Mouse (Mus musculus) right cerebral cortex, postnatal 4 days (tissue): ENCODE data around the gene Cldnd1.

ENCODE experiments used
- DNase-seq: peaks from one replicate; pipeline ENCODE4 v3.0.0-alpha.2; 2022

Cldnd1 gene

DNA sequence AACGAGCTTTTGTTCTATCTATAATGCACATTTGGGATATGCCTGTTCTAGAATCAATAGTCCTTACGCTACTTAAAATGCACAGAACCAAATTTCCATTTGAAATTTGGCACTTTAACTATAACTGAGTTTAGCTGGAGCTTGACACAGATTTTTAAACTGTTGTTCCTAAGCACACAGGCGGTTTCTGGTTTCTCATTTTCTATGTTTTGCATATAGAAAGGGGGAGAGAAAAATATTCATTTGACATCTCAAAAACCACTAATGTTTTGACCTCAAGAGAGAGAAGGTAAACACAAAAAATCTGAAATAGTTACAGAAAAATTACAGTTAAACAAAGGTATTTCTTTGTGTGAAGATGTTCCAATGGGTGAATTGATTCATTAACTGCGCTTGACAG lies 18.2 kb upstream of the Cldnd1 start:
- no peak for DNase-seq

DNA sequence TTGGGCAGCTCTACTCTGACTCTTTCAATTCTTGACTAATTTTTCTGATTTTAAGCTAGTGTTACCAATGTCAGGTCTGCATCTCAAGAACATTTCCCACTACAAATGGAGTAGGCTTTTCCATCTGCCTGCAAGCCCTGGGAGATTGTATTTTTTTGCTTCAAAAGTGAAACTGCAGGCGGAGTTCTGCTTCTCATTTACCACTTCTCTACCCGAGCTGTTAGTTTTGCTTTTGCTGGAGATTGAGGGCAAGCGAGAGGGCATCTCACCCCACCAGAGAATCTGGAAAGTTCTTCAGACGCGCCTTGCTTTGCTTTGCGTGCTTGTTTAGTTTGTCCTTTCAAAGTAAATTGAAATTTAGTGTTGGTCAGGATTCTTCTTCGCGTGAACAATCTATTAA lies 15.5 kb upstream of the Cldnd1 start:
- DNase-seq = no peak

DNA sequence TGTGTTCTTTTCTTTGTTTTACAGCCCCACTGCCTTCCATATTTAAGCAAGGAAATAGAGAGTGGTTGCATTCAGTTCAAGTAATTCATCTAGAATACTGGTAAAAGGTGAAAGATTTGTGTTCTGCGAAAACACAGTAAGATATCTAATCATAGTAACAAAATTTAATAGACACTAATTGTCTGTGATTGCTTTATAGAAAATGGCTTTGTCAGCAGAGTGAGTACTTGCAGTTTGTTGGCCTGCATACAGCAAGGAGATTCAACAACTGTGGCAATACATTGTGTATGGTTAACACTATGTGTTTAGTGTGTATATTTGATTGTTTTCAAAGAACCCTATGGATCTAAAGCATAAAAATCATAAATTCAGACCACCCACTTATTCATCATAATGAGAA lies 14.6 kb upstream of the Cldnd1 start:
- no peak for DNase-seq

GRCm38 (mm10) chr16:58715018-58715417 lies 12.7 kb upstream of the Cldnd1 start:
- DNase-seq = no peak

DNA sequence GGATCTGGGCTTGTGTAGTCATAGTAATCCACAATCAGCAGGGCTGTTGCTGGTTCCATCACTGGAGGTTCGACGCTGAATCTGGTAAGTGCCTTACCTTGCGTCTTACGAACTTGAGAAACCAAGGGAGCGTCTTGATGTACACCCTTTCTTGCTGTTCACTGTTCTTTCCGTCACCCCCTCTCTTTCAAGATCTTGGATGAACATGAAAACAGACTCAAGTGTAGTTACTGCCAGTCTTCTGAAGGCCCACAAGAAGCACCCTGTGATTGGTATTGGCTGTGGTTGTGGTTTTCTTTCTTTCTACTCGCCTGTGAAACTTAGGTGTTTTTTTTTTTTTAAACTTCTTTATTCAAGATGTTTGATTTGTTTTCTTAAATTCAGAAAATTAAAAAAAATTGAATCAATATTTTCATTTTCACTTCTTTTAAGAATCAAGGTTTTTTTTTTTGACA lies 9.0 kb upstream of the Cldnd1 start, which contains the start of gene Gpr15:
TSS of gene Gpr15 (minus strand) at position 405 of the 455 bp plus-strand sequence.
- no peak for DNase-seq

DNA sequence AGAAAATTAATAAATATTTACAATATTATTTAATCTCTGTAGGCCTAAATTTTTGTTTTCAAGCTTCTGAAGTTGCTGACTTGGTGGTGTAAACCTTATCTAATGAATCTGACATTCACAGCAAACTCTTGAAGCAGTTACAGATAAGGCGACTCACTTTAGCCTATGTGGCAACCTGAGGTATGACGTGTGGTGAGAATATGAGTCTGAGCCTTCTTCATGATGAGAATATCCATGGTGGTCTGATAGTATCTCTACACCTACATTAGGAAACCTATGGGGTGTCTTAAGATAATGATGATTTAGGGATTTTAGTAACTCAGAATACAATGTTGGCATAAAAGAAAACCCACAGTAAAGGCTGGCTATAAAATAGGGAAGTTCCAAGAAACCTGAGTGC lies 5.4 kb upstream of the Cldnd1 start:
- no peak for DNase-seq

DNA sequence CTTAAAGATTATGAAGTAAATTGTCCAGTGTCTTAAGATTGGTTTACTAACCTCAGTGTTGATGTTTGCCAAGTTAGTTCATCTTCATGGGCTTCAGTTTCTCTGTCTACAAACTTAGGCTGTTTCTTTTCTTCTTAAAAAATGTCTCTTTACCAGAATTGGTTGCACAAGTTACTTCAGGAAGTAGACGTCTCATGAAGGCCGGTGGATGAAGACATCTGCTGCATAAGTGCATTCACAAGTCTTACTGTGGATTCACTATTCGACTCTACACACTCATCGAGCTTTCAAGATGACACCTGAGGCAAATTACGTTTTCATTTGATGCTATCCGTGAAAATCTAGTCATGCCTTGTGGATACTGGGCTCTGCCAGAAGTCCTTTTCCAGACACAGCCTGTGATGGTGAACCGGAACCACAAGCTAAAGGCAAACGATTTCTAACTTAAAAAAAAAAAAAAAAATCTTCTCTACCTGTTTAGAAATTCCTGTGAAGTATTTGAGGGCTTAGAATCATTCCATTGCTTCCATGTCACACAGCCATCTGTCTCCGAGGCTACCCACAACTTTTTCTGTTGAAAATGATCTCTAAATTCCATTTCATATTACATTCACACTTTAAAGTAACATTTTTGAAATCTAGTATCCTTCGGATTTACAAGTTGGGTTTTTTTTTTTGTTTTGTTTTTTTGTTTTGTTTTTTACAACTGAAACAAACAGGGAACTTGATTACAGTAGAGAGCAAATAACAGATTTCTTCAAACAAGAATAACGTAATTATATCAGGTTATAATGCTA lies 832 bp upstream of the Cldnd1 start:
- no peak for DNase-seq

DNA sequence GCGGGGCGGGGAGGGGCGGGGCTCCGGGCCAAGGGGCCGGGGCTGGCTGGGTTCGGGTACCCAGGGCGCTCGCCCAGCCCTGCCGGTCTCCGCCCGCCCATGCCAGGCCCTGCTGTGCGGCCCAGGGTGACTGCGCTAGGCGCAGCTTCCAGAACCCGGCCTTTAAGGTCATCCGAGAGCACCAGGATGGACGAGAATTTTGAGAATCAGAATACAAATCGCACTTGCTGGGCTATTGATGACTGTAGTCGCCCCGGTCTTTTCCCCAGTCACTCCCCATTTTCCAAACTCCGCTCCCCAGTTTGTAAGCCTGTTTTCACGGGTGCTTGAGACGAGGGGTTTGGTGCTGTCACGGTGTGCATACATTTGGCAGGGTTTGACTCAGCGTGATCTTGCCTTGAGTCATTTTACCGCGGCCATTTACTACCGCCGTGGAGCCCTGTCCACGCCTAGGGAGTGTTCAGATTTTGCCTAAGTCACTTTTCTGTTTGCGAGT lies 514 bp downstream of the Cldnd1 start:
- no peak for DNase-seq

- no peak for DNase-seq
Observed at GRCm38 (mm10) chr16:58738205-58738604, 10.5 kb downstream of the Cldnd1 start.

GRCm38 (mm10) chr16:58738800-58739199 lies 11.1 kb downstream of the Cldnd1 start:
- no peak for DNase-seq

- no peak for DNase-seq
Observed at GRCm38 (mm10) chr16:58740751-58741150, 13.0 kb downstream of the Cldnd1 start.

DNA sequence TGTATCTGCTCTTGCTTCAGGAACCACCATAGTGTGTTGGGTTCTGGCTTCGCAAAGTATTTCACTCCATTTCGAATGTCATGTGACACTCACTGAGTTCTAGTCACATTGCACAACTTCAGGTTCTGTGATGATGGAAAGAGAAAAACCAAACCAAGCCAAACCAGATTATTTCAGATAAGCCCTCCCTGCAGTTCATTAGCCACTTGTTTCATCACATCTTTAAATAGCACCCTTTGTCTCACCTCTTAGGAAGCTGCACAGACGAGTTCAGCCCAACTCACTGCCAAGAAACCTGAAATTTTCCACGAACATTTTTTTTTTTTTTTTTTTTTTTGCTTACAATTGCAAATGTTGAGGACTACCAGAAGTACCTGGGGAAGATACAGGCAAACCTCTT lies 19.0 kb downstream of the Cldnd1 start:
- no peak for DNase-seq

GRCm38 (mm10) chr16:58751314-58751713 lies 23.6 kb downstream of the Cldnd1 start:
- no peak for DNase-seq

DNA sequence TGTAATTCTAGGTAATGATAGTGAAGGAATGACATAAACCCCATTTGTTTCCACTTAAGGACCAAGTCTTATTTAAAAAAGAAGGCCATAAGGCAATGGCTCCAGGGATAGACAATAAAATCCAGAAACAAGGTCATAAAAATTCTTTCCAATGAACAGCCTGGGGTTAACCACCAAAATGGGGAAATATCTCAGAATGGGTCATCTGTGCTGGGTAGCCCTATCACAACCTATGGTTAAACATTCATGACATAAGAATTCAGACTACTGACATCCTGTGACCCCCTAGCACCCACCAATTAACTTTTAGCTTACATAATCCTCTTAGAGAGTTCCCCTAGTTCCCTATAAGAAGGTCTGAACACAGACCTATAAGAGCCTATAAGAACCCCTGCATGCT lies 28.5 kb downstream of the Cldnd1 start:
- no peak for DNase-seq

DNA sequence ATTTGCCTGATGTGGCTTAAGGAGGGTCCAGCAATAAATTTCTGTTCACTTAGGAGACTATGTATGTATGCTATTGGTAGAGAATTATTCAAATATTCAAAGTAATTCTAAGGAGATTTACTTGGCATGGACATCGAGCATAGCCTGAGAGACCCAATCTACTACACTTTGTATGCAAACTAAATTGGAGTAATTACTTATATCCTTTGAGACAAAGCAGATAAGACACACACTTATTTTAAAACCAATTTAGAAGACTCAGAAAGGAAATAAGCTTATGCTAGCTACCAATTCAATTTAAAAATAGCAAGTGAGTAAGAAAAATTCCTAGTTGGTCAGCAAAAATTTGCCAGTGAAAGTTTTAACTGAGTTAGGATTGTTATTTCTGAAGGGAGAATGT lies 35.4 kb downstream of the Cldnd1 start, which contains the start of gene Olfr172:
TSS of gene Olfr172 (minus strand) at position 101 of the 400 bp plus-strand sequence.
- DNase-seq = no peak
